Mouse (Mus musculus): ENCODE measurements around the gene Derl2. TPM values are rescaled to one million over a fixed set of nuclear protein-coding genes. Genes with fewer than 3 reads are reported as not detected.
A peak's percentile ranks its signal among the peaks of the same experiment; 100 is the strongest.

The Derl2 gene
- total RNA-seq, 2 experiments from 2014 or later, result 23.1 to 23.5 TPM

GRCm38 (mm10) chr11:71003611-71004315 is 15.9 kb downstream of the Derl2 start:
- DNase-seq (ENCODE audit: extremely low spot score in 1 of 2, low spot score in 2 of 2), result peak in 1 of 2 experiments; percentile 23
- intact Hi-C loops (cut with DNase I), result loop anchor here (5.0 to 10.0 kb wide), 2 partner anchors 51 to 199 kb away; no protein-coding TSS in a partner anchor

GRCm38 (mm10) chr11:71001167-71001566 is 18.5 kb downstream of the Derl2 start:
- intact Hi-C loops (cut with DNase I), result loop anchor here (5.0 to 10.0 kb wide), 2 partner anchors 54 to 201 kb away; no protein-coding TSS in a partner anchor
- DNase-seq (ENCODE audit: extremely low spot score in 1 of 2, low spot score in 2 of 2), result no peak

GRCm38 (mm10) chr11:70982557-70983228 is 36.9 kb downstream of the Derl2 start, which contains the start of gene C1qbp:
C1qbp (minus strand) TSS chr11:70983026.
- intact Hi-C loops (cut with DNase I), result no loop called here
- DNase-seq (ENCODE audit: extremely low spot score in 1 of 2, low spot score in 2 of 2), result peak; percentile 90 to 97

GRCm38 (mm10) chr11:70982030-70982429 is 37.6 kb downstream of the Derl2 start:
- intact Hi-C loops (cut with DNase I), result no loop called here
- no peak for DNase-seq (ENCODE audit: extremely low spot score in 1 of 2, low spot score in 2 of 2)

- intact Hi-C loops (cut with DNase I), result no loop called here
Measured at GRCm38 (mm10) chr11:70980751-70981510, 38.7 kb downstream of the Derl2 start.

GRCm38 (mm10) chr11:70980232-70980631 is 39.4 kb downstream of the Derl2 start:
- intact Hi-C loops (cut with DNase I), result no loop called here
- no peak for DNase-seq (ENCODE audit: extremely low spot score in 1 of 2, low spot score in 2 of 2)

More at GRCm38 (mm10) chr11:70980751-70981510, 38.7 kb downstream of the Derl2 start:
- DNase-seq (ENCODE audit: extremely low spot score in 1 of 2, low spot score in 2 of 2), result no peak

GRCm38 (mm10) chr11:70977293-70977692 is 42.3 kb downstream of the Derl2 start:
- intact Hi-C loops (cut with DNase I), result no loop called here
- no peak for DNase-seq (ENCODE audit: extremely low spot score in 1 of 2, low spot score in 2 of 2)

GRCm38 (mm10) chr11:70975193-70975592 is 44.4 kb downstream of the Derl2 start:
- intact Hi-C loops (cut with DNase I), result no loop called here
- DNase-seq (ENCODE audit: extremely low spot score in 1 of 2, low spot score in 2 of 2), result no peak

GRCm38 (mm10) chr11:70973947-70974346 is 45.7 kb downstream of the Derl2 start:
- intact Hi-C loops (cut with DNase I), result no loop called here
- DNase-seq (ENCODE audit: extremely low spot score in 1 of 2, low spot score in 2 of 2), result no peak

- no peak for DNase-seq (ENCODE audit: extremely low spot score in 1 of 2, low spot score in 2 of 2)
- intact Hi-C loops (cut with DNase I), result no loop called here
Measured at GRCm38 (mm10) chr11:70972586-70972985, 47.1 kb downstream of the Derl2 start.

GRCm38 (mm10) chr11:70970560-70971540 is 48.8 kb downstream of the Derl2 start:
- peak in 1 of 2 experiments; percentile 33 for DNase-seq (ENCODE audit: extremely low spot score in 1 of 2, low spot score in 2 of 2)
- intact Hi-C loops (cut with DNase I), result no loop called here

GRCm38 (mm10) chr11:70969821-70970559 is 49.7 kb downstream of the Derl2 start, which contains the start of the genes Nup88 and Rpain:
Nup88 (minus strand) TSS chr11:70969973.
Rpain (plus strand) TSS chr11:70970213.
- intact Hi-C loops (cut with DNase I), result no loop called here
- peak; percentile 94 to 96 for DNase-seq (ENCODE audit: extremely low spot score in 1 of 2, low spot score in 2 of 2)

- intact Hi-C loops (cut with DNase I), result no loop called here
- DNase-seq (ENCODE audit: extremely low spot score in 1 of 2, low spot score in 2 of 2), result no peak
Measured at GRCm38 (mm10) chr11:70969271-70969794, 50.3 kb downstream of the Derl2 start.

GRCm38 (mm10) chr11:70964222-70964907 is 55.3 kb downstream of the Derl2 start:
- intact Hi-C loops (cut with DNase I), result no loop called here

GRCm38 (mm10) chr11:70960786-70961554 is 58.7 kb downstream of the Derl2 start:
- no peak for DNase-seq (ENCODE audit: extremely low spot score in 1 of 2, low spot score in 2 of 2)
- intact Hi-C loops (cut with DNase I), result no loop called here

More at GRCm38 (mm10) chr11:70964222-70964907, 55.3 kb downstream of the Derl2 start:
- DNase-seq (ENCODE audit: extremely low spot score in 1 of 2, low spot score in 2 of 2), result no peak
